ENCODE assay signal across 12 mouse cellular contexts in the genomic region with DNA sequence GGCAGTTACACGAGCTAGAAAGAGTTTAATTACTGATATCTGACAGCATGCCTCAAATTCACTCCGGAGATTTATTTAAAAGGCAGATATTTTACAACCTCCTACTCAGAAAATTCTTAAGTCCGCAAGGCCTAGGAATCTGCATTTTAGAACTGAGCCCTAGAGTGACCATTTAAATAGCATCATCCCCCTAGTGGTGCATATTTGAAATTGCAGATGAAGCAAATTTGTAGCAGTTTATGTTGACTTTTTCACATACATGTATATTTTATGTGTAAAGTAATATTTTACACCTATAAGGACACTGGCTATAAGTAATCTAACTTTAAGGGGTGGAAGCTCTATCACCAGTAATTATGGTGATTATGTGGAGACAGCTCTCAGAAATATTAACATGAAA.
DNase-seq lines count a peak whose midpoint lies in the region; ATAC-seq and TF ChIP-seq lines count a peak whose summit lies in the region.
"Had no signal": no experiment of that assay in that cellular context is flagged by ENCODE, and none has a peak within 500 bp of the region (broad histone marks: within the 10 kb centered on the region; RNA-seq: fewer than 3 reads in every experiment).

No protein-coding gene starts in this region.

- H3K4me1 ChIP-seq in kidney, adult 2 months (ENCODE audit: control insufficient read depth, insufficient read depth, low read length): no peaks in the 10 kb centered on the region
- peaks cover 71% of the 10 kb centered on the region for H3K4me1 ChIP-seq in liver, embryonic 15.5 days (replicated peaks)

- TF ChIP-seq CTCF in kidney, adult 2 months (conservative IDR thresholded peaks at IDR 0.05; ENCODE audit: insufficient read depth, insufficient read length, low read depth, low read length): no peak

- no peaks in the 10 kb centered on the region for H3K9me3 ChIP-seq in liver, embryonic 15.5 days (replicated peaks)
- H3K9me3 ChIP-seq: embryonic facial prominence, embryonic 12.5 days had no signal

- no peak overlapping the region for H3K4me3 ChIP-seq in kidney, adult 2 months (ENCODE audit: insufficient read depth, low read depth, low read length)
- peak overlapping the region; percentile 47; the same call in 1 of the 2 replicates for H3K4me3 ChIP-seq in liver, embryonic 15.5 days (replicated peaks)
- H3K4me3 ChIP-seq: embryonic facial prominence, embryonic 12.5 days had no signal

- no peak for TF ChIP-seq POLR2A in kidney, adult 2 months (IDR thresholded peaks at IDR 0.05; ENCODE audit: low read depth, low read length)

- H3K9ac ChIP-seq in liver, embryonic 15.5 days: peak overlapping the region; percentile 56
- H3K9ac ChIP-seq: embryonic facial prominence, embryonic 12.5 days had no signal

- peak overlapping the region; percentile 68 for H3K4me2 ChIP-seq in liver, embryonic 15.5 days
- H3K4me2 ChIP-seq: embryonic facial prominence, embryonic 12.5 days had no signal

- H3K36me3 ChIP-seq in kidney, adult 2 months (ENCODE audit: control insufficient read depth, insufficient read depth, low read length): no peaks in the 10 kb centered on the region
- H3K36me3 ChIP-seq in liver, embryonic 15.5 days (replicated peaks): no peaks in the 10 kb centered on the region
- H3K36me3 ChIP-seq: embryonic facial prominence, embryonic 12.5 days had no signal

- 80% methylated on average over 3 of the region's 3 CpGs for WGBS in kidney, adult 2 months
- 52% methylated on average over 3 of the region's 3 CpGs for WGBS in liver, embryonic 15.5 days (ENCODE audit: insufficient replicate concordance)

- H3K27me3 ChIP-seq in kidney, adult 2 months (replicated peaks; ENCODE audit: control insufficient read depth, insufficient read depth, low read length): no peaks in the 10 kb centered on the region
- no peaks in the 10 kb centered on the region for H3K27me3 ChIP-seq in liver, embryonic 15.5 days
- H3K27me3 ChIP-seq: embryonic facial prominence, embryonic 12.5 days had no signal

- H3K27ac ChIP-seq in kidney, adult 2 months (ENCODE audit: insufficient read depth, low read depth, low read length): no peak overlapping the region
- peak overlapping the region; percentile 99 for H3K27ac ChIP-seq in liver, embryonic 15.5 days (replicated peaks)
- H3K27ac ChIP-seq: embryonic facial prominence, embryonic 12.5 days had no signal

- ATAC-seq in CD4-positive, CD25-positive, alpha-beta regulatory T cell, adult 4 months: no peak
- no peak for ATAC-seq in liver, embryonic 15.5 days (ENCODE audit: insufficient read depth)
- no peak for ATAC-seq in megakaryocyte, adult 5-6 weeks (ENCODE audit: poor library complexity, severe bottlenecking)

- DNase-seq in CD4-positive, CD25-positive, alpha-beta regulatory T cell, adult 2 months (ENCODE audit: low read depth, low spot score): peak; percentile 39
- peak; percentile 6 for DNase-seq in kidney, adult 9 months
- no peak for DNase-seq in kidney, adult 2 months
- DNase-seq in NIH3T3 (ENCODE audit: low read depth): peak; percentile 41
- DNase-seq in adrenal gland, postnatal 14 days: no peak
- DNase-seq: gastrocnemius, postnatal 14 days; kidney, postnatal 10 days; left cerebral cortex, postnatal 4 days had no signal

Comparison
In these comparisons a context has a peak if more than half of its experiments do, and no peak if none do; other contexts are left out.
1. DNase-seq: peak in CD4-positive, CD25-positive, alpha-beta regulatory T cell, adult 2 months (single experiment), kidney, adult 9 months (single experiment) and NIH3T3 (single experiment); none in kidney, adult 2 months (single experiment) and adrenal gland, postnatal 14 days (single experiment).